Mouse (Mus musculus) heart, postnatal 0 days (tissue): ENCODE results near the gene Kctd17. TPM values are rescaled to one million over a fixed set of nuclear protein-coding genes. Genes with fewer than 3 reads are reported as not detected.

ENCODE experiments used
- ATAC-seq: fragments of 200-750 bp; cut with Nextera tagmentation; 2 replicates; pipeline ENCODE4 v1.8.0; 2017; ENCODE audit warnings: low read depth, moderate number of reproducible peaks, moderate library complexity; ENCODE audit not compliant: insufficient read depth
- DNase-seq: peaks from one replicate; pipeline ENCODE4 v3.0.0-alpha.2; 2016; ENCODE audit warnings: low spot score
- H3K27ac ChIP-seq: fragments of 300-500 bp; sonication (generic); 2 replicates; pipeline ENCODE4 v1.5.1; 2014; ENCODE audit warnings: low read depth, mild to moderate bottlenecking
- H3K27me3 ChIP-seq: fragments of 300-500 bp; sonication (generic); 2 replicates; pipeline ENCODE4 v1.6.1; 2014; ENCODE audit warnings: low read length, mixed read lengths; ENCODE audit not compliant: control insufficient read depth, insufficient read depth
- H3K36me3 ChIP-seq: fragments of 300-500 bp; sonication (generic); replicated peaks from 2 replicates; pipeline ENCODE4 v1.6.1; 2014; ENCODE audit warnings: low read length, mixed read lengths; ENCODE audit not compliant: control insufficient read depth, insufficient read depth
- H3K4me1 ChIP-seq: fragments of 300-500 bp; sonication (generic); 2 replicates; pipeline ENCODE4 v1.6.1; 2014; ENCODE audit warnings: antibody characterized with exemption; ENCODE audit not compliant: control insufficient read depth, insufficient read depth
- H3K4me2 ChIP-seq: fragments of 300-500 bp; sonication (generic); 2 replicates; pipeline ENCODE4 v1.6.1; 2014; ENCODE audit warnings: low read depth, mild to moderate bottlenecking, low read length, moderate library complexity
- H3K4me3 ChIP-seq: fragments of 300-500 bp; sonication (generic); 2 replicates; pipeline ENCODE4 v1.5.1; 2014; ENCODE audit warnings: low read depth, low read length
- H3K9ac ChIP-seq: fragments of 300-500 bp; sonication (generic); replicated peaks from 2 replicates; pipeline ENCODE4 v1.6.1; 2014; ENCODE audit warnings: low read depth, low read length, mixed read lengths
- H3K9me3 ChIP-seq: fragments of 300-500 bp; sonication (generic); replicated peaks from 2 replicates; pipeline ENCODE4 v1.6.1; 2016; ENCODE audit warnings: low read length; ENCODE audit not compliant: control insufficient read depth
- CTCF ChIP-seq: IDR thresholded peaks from 2 replicates; pipeline ENCODE4 v1.5.1; 2016; ENCODE audit warnings: antibody characterized with exemption, control low read depth, low read depth
- EP300 ChIP-seq: IDR thresholded peaks from 2 replicates; pipeline ENCODE4 v1.6.1; 2016; ENCODE audit warnings: antibody characterized with exemption, low read depth
- WGBS: fragments of 180-500 bp; shearing (Covaris S2); extraction: QIAGEN DNeasy Blood & Tissue Kit; methylation state at CpG from one replicate; pipeline ENCODE4 v1.1.7; 2014; 5-methylcytosine and 5-hydroxymethylcytosine counted together
- polyA plus RNA-seq: library from polyadenylated mRNA; unstranded; fragments of >200 nt; fragmentation: Nextera tagmentation; extraction: Ambion mirVana; gene quantifications from 2 replicates; pipeline ENCODE4 v1.2.1, GENCODE M21; 2015
- total RNA-seq: library from RNA; depleted of rRNA; stranded (reverse); fragments of >200 nt; gene quantifications from 2 replicates; pipeline ENCODE4 v1.2.3, GENCODE M21; 2014; ENCODE audit warnings: low replicate concordance

The Kctd17 gene
- total and polyA plus RNA-seq, 2 experiments from 2014 or later, result 17.8 to 49.8 TPM

- TF ChIP-seq EP300 (no peak), CTCF (no peak)
- peak; percentile 31; the same call in 1 of the 2 replicates for ATAC-seq
- Histone ChIP-seq H3K27ac (peak overlapping the region; percentile 79), H3K27me3 (no peaks in the 10 kb centered on the region), H3K4me2 (no peak overlapping the region), H3K36me3 (no peaks in the 10 kb centered on the region; the same call in 1 of the 2 replicates), H3K4me3 (no peak overlapping the region), H3K4me1 (peaks cover 36% of the 10 kb centered on the region), H3K9ac (no peak overlapping the region), H3K9me3 (no peaks in the 10 kb centered on the region)
- WGBS, result 19% methylated on average over 4 of the region's 4 CpGs
- peak; percentile 65 for DNase-seq
These were observed 26.4 kb upstream of the Kctd17 start for GRCm38 (mm10) chr15:78401921-78402320.

GRCm38 (mm10) chr15:78402423-78402822 is 25.9 kb upstream of the Kctd17 start:
- no peaks in the 10 kb centered on the region for H3K9me3 ChIP-seq
- WGBS, result 28% methylated on average over 7 of the region's 7 CpGs
- H3K9ac ChIP-seq, result peak overlapping the region; percentile 5; the same call in 1 of the 2 replicates
- no peaks in the 10 kb centered on the region for H3K27me3 ChIP-seq
- ATAC-seq (no peak), DNase-seq (no peak)
- TF ChIP-seq CTCF (no peak), EP300 (no peak)
- H3K36me3 ChIP-seq, result no peaks in the 10 kb centered on the region; the same call in 1 of the 2 replicates
- H3K27ac ChIP-seq, result peak overlapping the region; percentile 79
- no peak overlapping the region for H3K4me3 ChIP-seq
- H3K4me2 ChIP-seq, result no peak overlapping the region
- H3K4me1 ChIP-seq, result peaks cover 40% of the 10 kb centered on the region

- TF ChIP-seq CTCF (no peak), EP300 (no peak)
- no peak overlapping the region for H3K4me2 ChIP-seq
- H3K9me3 ChIP-seq, result no peaks in the 10 kb centered on the region
- H3K9ac ChIP-seq, result no peak overlapping the region
- no peak for DNase-seq
- H3K4me1 ChIP-seq, result peaks cover 42% of the 10 kb centered on the region
- ATAC-seq, result no peak
- no peaks in the 10 kb centered on the region; the same call in 1 of the 2 replicates for H3K36me3 ChIP-seq
- WGBS, result 33% methylated on average over 3 of the region's 3 CpGs
- no peak overlapping the region for H3K4me3 ChIP-seq
- H3K27ac ChIP-seq, result peak overlapping the region; percentile 79
- H3K27me3 ChIP-seq, result no peaks in the 10 kb centered on the region
These were observed 25.0 kb upstream of the Kctd17 start for GRCm38 (mm10) chr15:78403301-78403741.

GRCm38 (mm10) chr15:78403896-78404295 is 24.5 kb upstream of the Kctd17 start:
- H3K9me3 ChIP-seq, result no peaks in the 10 kb centered on the region
- TF ChIP-seq EP300 (no peak), CTCF (no peak)
- no peak overlapping the region for H3K4me2 ChIP-seq
- H3K27me3 ChIP-seq, result peaks cover 1% of the 10 kb centered on the region; the same call in 1 of the 2 replicates
- H3K36me3 ChIP-seq, result no peaks in the 10 kb centered on the region; the same call in 1 of the 2 replicates
- ATAC-seq (no peak), DNase-seq (no peak)
- peaks cover 42% of the 10 kb centered on the region for H3K4me1 ChIP-seq
- peak overlapping the region; percentile 79 for H3K27ac ChIP-seq
- no peak overlapping the region for H3K4me3 ChIP-seq
- H3K9ac ChIP-seq, result no peak overlapping the region
- 38% methylated on average over 1 of the region's 1 CpGs for WGBS

GRCm38 (mm10) chr15:78405098-78405497 is 23.3 kb upstream of the Kctd17 start:
- no peak overlapping the region for H3K9ac ChIP-seq
- peaks cover 13% of the 10 kb centered on the region for H3K27me3 ChIP-seq
- H3K36me3 ChIP-seq, result no peaks in the 10 kb centered on the region
- TF ChIP-seq CTCF, result no peak
- no peak for TF ChIP-seq EP300
- DNase-seq, result no peak
- peak overlapping the region; percentile 95 for H3K4me2 ChIP-seq
- H3K4me3 ChIP-seq, result peak overlapping the region; percentile 78
- no peaks in the 10 kb centered on the region for H3K9me3 ChIP-seq
- peaks cover 46% of the 10 kb centered on the region for H3K4me1 ChIP-seq
- H3K27ac ChIP-seq, result peak overlapping the region; percentile 98
- no peak for ATAC-seq
- 52% methylated on average over 11 of the region's 11 CpGs for WGBS
